Mouse (Mus musculus) layer of hippocampus, postnatal 36 days (tissue): ENCODE measurements at regions not wholly inside any gene's neighbourhood (a gene's known extent, or its start where the extent isn't known, plus 50 kb on each side); places are given as distances from the start of the nearest gene placed in this dataset.
"Not testable (repeated sequence)": the region's sequence is repeated elsewhere in the genome, so short reads cannot be mapped to it uniquely, and the experiment has no call there.

Experiments
- DNase-seq, 2 experiments: peaks; one replicate each; pipeline ENCODE4 v3.0.0; 2022

DNA sequence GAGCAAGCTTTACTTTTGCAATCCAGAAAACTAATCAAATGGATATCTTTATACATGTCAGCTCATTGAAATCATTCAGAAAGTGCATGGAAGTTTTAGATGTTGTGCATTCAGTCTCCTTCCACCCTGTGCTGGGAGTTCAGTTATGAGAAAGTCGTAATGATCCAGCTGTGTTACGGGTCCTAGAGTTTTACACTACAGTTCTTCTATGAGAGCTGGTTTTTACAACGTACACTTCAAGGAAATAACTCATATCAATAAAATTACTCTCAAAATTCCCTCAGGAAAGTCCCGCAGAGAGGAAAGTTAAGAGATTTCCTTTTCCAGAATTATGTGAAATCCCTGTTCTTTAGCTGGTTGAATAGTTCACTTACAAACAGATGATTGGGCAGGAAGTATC, 418.1 kb upstream of the Slc10a2 start:
- no peak for DNase-seq

DNA sequence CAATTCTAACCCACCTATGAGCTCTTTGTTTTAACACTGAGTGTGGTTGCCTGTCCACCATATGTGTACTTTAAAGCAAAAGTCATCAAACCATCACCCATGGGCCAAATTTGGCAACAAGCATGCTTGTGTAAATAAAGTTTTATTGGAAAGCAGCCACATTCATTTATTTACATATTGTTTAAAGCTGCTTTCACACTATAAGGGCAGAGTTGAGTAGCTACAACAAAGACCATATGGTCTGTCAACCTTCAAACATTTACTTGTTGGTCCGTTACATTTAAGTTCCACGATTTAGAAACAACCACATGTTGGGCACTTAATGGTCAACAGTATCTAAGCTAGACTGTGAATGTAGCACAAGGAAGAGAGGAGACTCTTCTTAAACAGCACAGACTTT, 390.7 kb upstream of the Slc10a2 start:
- DNase-seq = no peak

DNA sequence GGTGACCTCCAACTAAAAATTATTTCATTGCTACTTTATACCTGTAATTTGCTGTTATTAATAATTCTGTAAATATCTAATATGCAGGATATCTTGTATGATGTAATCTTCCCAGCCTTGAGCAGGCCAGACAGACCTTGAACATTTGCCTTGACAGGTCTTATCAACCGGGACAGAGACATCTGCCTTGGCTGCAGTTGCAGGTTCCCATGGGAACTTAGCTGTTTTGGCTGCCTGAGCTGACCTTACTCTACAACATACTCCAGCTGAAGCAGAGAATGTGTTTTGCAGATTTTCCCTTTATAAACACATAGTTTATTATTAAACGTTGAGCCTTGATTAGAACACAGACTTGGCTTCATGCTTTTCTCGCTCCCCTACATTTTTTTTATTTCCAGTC, 385.3 kb upstream of the Slc10a2 start:
- DNase-seq = no peak

DNA sequence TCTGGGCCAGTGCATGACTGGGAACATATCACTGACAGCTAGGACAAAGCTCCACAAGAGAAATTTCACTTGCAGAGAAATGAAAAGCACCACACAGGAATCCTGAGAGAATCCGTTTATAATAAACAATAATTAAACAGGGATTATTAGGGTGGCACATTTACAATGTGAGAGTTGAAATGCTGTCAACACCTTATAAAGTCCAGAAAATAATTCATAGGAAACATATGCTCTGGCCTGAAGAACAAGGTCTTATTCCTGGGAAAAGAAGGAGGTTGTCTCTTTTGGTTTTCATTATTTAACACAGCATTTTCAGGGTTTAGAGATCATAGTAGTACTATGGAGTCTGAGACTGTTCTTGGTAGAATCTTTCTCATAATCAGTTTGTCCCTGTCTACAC, 377.8 kb upstream of the Slc10a2 start:
- no peak for DNase-seq

DNA sequence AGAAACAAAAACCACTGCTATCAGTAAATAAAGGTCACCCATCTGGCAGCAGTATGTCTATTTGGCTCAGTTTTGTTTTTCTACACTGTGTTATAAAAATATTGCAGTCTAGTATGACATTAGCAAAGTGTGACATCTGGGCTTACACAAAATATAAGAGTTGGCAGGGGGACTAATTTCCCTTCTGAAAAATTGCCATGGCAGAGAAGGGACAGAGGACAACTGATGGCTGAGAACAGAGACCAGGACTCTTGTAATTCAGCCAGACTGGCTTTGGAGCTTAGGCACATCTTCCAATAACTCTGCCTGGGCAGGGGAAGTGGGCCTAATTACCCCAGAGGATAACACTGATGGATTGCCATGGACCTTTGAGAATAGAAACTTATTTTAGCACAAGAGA, 367.8 kb upstream of the Slc10a2 start:
- no peak for DNase-seq

DNA sequence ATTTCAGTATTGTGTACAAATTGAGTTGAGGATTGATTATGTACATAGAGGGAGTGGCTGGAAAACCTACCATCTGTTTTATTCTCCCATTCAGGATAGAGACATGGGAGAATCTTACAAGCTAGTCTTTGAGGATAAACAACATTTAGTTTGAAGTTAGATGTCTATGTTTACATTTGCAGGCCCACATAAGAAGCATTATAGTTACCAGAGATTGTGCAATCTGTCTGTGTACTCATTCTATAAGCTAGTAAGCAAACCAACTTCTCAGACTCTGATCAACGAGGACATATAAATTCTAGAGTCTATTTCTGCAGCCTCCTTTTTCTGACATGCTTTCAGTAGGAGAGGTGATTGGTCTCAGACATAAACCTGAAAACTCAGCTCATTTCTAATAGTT, 367.4 kb upstream of the Slc10a2 start:
- no peak for DNase-seq

DNA sequence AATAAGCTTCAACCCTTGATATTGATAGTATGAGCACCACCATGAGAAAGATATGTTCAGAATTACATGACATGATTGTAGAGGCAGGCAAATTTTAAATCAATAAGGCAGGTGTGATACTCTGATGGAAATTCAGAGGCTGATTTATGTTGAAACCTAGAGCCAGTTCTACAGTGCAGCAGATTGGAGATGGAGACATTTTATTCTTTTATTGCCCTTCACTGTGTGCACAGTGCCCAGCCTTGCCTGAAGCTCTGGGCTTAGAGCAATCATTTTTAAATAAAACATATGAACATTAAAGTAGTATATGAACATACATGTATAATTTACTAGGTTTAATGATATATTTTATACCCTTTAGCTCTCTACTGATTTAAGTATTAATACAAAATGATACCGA, 352.5 kb upstream of the Slc10a2 start:
- no peak for DNase-seq

DNA sequence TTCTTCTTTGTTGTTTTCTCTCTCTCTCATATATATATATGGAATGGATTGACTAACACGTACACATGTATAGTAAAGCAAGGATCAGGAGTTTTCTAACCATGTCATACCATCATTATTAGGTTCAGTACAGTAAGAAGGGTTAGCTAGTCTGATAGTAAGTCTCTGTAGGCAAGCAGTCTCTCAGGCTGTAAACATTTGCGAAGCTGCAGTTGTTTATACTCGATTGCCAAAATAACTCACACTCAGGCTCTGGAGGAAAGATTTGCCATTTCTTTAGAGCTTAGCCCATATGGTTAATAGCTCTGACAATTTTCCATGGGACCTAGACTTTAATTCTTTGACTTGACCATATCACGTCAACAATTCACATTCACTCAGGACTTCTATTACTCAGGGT, 348.3 kb upstream of the Slc10a2 start:
- no peak for DNase-seq

DNA sequence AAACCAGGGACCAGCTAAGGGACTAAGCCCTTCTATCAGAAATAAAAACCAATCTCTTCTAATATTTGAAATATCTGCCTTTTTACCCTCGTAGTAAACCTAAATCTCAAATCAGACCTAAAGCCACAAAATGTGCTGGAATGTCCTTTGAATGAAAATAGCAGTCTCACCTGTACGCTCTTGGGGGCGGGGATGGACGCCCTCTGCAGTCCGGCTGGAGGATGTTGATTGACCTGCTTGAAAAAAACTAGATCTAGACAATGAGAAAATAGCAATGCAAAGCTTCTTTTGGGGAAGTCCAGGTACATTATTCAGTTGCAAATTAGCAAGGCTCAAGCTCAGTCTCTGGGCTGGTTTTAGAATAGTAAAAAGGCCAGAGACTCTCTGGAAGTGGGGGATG, 337.1 kb upstream of the Slc10a2 start:
- not testable (repeated sequence) for DNase-seq

DNA sequence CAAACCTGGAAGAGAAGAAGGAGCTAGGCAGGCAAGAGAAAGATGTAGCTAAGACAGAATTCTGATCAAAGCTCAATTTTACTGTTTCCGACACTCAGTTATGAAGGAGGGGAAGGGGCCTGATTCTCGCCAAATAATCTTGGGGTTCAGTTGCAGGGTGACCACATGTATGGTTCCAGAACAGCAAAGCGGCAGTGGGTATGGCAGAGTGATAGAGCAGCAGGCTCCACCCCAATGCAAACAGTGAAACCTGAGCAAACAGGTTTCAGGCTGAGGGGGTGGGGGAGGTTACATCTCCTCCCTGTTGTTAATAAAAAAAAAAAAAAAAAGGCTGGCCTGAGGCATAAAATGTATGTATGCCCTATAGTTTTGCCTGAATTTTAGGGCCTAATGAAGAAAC, 335.3 kb upstream of the Slc10a2 start:
- not testable (repeated sequence) for DNase-seq

DNA sequence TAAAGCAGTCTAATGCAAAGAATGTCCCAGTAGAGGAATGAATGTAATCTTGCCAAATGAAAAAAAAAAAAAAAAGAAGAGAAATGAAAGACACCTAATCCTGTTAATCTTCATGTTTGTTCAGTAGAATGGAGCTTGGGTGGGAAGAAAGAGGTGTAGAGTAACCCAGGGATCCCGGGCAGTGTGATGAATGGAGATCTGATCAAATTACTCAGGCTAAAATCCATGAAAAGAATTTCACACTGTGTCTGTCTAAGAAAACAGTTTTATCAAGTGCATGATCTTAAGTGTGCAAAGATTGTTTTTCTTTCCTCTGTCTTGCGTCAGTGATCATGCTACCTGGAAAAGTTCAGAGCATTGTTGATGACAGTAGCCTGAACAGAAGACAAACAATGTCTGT, 333.9 kb upstream of the Slc10a2 start:
- no peak for DNase-seq

DNA sequence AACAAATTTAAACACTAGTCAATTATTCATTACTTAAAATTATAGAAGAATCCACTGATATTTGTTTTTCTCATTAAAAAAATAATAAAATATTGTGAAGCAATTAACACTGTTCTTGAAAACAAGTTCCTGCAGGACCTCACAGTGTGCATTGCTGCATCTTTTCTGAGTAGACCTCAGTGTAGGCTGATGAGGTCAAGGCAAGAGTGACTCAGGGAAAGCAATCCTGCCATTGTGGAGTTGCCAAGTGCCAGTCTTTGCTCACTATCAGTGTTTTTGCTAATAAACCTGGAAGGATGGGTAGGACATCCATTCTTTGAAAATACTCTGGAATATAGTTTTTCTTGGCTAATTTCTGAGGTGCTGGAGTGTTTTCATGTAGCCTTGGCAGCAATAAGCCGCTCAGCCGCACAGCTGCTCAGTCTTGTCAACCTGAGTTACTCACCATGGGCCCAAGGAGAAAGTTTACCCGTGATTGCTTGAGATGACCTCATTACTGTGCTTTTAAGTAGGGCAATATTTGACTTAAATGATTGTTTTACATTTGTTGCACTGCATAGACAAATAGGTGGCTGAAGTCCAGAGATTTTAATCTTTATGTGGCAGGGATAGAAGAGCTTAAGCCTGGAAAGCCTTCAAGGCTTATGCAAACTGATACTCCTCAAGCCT, 323.3 kb upstream of the Slc10a2 start:
- no peak for DNase-seq

DNA sequence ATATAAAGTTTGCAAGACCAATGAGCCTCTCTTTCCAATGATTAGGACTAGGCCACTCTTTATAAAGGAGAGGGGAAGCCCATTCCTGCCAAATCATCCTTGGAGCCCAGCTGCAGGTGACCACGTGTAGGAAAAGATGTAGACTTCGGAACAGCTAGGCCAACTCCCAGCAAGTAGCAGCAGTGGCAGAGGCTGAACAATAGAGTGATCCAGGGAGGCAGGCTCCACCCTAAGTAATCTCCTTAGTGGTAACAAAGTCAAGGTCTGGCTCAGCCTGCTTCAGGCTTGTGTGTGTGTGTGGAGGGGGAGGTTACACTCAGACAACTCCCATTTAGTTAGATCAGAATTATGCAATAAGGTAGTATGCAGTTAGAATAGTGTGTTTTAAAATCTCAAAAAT, 311.7 kb upstream of the Slc10a2 start:
- DNase-seq = not testable (repeated sequence)

DNA sequence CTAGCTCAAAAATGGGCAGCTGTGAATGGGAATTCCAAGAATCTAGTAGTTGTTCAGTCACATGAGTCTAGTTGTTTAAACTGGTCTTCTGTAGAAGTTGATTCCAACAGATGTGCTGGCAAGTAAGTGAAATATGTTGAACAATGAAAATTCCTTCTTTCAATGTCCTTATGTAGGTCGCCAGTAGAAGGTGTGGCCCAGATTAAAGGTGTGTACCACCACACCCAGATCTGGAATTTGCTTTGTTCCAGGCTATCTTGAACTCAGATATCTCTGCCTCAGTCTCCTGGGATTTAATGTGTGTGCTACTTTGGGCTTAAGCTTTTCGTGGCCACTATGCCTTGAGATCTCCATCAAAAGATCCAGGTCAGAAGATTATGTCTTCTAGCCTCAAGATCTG, 279.7 kb upstream of the Slc10a2 start:
- no peak for DNase-seq

DNA sequence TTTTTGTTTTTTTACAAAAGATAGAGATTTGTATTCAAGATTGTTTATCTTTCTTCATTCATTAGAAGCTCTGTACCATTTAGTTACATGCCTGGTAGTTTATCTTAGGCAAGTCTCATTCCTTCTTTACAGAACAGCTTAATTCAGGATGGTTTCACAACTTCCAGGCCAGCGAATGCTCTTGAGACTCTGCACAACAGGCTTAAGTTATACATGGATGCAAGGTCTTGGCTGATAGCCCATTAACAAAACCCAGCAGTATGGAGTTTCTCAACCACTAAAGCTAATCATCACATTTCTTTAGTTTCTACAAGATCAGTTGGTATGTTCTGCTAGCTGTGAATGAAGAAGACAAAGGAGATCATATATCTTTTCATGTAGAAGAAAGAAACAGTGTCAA, 272.9 kb upstream of the Slc10a2 start:
- DNase-seq = no peak

DNA sequence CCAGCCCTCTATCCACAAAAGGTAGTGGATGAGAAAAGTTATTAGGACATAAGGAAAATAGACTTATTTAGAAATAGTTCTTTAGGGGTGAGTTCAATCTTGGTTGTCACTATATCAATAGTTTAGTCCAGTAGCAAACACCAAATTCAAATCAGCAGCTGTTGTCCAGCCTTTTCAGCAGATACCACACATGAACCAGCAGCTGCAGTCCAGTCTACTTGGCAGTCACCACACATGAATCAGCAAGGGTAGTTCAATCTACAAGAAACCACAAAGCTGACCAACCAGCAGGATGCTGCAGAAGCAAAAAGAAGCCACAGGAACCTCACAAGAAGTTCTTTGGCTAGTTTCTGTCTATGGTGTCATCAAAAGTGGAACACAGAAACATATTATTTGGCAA, 234.8 kb upstream of the Slc10a2 start:
- DNase-seq = no peak

DNA sequence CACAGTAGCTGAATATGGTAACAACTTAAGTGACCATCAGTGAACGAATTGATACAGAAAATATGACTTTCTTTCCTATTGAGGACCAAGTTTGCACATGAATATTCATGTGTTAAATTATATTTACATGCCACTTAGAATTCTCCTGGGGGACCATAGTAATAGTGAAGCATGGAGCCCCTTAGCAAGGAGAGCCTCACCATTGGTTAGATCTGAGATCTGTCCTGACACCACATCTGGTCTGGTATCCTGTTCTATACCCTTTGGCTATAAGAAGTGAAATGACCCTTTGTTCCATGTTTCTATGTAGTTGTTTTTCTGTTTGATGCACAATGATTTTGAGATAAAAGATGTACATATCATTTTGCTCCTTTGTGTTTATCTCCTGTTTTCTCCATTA, 209.4 kb upstream of the Slc10a2 start:
- no peak for DNase-seq

DNA sequence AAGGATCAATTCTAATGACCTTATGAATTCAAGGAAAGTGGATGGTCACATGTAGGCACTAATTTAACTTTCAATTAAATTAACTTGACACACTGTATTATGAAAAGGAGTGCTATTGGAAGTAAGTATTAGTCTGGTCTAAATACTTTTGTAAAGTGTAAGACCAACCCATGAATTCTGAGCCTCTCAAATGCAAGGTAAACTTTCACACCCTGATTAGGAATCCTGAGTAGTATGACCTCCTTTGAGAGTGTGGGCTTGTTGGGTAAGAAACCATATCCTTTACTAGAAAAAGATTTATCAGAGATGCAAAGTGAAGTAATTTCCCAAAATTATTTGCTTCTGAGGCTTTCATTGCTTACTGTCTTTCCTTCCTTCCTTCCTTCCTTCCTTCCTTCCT, 194.8 kb upstream of the Slc10a2 start:
- no peak for DNase-seq

DNA sequence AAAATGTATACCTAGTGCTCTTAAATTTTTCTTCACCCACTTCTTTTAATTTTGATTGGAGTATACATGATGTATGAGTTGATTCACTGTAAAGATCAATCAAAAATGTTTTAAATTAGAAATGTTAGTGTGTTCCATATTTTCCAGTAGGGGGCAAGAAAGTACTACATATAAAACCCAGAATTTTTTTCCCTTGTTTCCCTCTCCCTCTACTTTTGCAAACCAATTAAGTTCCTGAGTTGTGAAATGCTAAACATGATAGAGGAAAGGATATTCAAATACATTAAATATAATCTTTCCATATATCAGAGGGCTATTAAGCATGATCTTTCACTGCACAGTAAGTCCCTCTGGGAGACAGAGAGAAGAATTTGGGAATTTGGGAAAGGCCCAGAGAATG, 192.0 kb upstream of the Slc10a2 start:
- DNase-seq = no peak

DNA sequence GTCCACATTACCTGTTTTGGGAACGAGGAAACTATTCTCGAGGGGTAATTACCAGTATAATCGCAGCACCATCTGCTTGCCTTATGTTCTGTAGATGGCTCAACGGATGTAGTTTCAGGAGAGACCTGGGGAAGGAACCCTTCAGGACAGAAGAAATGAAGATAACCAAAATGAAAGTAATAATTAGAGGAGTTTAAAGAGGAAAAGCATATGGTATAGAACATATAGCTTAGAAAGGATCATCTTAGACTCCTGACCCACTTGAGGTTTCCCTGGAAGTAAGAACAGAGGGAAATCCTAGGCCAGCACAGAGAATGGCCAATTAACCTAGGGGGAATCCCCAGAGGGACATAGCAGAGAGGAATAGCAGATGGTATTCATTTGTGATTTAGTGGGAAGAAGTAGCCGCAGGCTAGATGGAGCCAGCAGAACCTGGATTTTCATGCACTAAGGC, 180.6 kb upstream of the Slc10a2 start:
- DNase-seq = no peak

DNA sequence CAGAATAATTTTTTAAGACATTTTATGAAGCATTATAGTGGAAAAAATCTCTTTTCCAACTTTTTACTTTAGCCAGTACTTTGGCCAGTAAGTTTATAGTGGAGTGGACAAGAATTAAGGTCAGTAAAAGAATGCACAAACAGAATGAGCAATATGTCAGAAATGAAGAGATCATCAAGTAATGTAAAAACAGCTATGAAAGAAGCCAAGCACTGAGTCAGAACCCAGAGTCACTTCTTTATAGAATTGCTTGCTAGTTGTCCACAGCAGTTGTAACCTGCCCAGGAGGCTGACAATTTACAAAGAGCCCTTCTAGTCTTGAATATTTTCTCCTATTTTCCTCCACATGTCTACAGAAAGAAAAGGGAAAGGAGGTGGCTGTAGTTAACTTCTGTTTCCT, 178.6 kb upstream of the Slc10a2 start:
- DNase-seq = no peak

DNA sequence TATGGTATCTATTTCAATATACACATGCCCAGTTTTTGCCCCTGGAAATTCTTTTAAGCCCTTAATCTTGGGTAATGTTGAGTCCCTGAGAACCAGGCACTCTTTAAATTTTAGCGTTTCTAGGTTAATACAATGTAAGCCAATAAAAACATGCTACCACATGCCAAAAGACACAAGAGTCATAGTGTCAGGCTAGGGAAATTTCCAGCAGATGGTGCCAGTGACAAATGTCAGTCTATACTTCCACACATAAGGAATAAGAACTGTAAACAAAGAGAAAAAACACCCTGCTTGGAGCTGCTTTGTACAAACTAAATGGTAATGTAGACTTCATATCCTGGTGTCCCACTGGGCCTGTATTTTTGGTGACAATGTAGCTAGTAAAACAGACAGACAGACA, 157.2 kb upstream of the Slc10a2 start:
- DNase-seq = no peak

DNA sequence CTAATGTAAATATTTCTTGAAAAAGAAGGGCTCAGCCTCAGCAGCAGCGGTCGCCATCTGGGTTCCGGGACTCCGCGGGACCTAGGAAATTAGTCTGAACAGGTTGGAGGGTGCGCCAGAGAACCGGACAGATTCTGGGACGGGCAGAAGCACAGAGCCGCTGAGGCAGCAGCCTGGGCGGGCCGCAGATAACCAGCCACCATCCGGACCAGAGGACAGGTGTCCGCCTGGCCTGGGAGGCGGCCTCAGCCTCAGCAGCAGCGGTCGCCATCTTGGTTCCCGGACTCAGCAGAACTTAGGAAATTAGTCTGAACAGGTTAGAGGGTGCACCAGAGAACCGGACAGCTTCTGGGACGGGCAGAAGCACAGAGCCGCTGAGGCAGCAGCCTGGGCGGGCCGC, 136.7 kb upstream of the Slc10a2 start:
- DNase-seq = peak; percentile 11 to 18
